Mouse (Mus musculus): ENCODE measurements around the gene Slc7a14. TPM values are rescaled to one million over a fixed set of nuclear protein-coding genes. Genes with fewer than 3 reads are reported as not detected.

Slc7a14 gene
- total RNA-seq, 2 experiments from 2014 or later, result 0.03 to 0.11 TPM

DNA sequence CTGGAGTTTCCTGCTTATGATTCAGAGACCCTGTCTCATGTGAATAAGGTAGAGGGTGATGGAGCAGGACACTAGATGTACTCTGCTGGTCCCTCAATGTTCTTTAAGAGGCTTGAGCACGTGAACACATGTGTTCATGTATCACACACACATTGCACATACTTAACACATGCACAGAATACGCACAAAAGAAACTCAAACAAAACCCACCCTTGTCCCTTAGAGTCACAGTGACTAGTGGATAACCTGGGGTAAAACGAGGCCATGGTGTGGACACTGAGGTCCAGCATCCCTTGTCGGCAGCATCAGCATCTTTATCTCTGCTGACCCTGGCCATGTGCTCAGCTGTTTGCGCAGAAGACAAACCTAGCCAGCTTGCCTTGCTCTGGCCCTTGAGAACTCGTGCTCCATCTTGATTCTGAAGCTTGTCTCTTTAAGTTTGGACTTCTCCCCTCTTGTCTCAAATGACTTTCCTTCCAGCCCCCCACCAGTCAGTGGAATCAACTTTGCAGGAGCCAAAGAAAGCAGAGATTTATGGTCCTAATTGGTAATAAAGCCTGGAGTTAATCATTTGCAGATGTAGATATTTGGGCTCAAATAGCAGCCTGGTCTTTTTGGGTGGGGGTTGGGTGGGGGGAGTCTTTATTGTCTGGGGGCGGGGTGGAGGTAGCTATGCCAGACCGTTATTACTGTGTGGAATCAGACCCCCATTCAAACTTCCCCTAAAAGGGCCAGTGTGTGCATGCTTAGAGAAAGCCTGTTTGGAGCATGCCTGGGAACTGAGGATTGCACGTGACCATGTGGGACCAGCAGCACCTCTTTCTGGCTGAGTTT is 97.8 kb downstream of the Slc7a14 start:
- intact Hi-C loops (cut with DNase I), result no loop called here

GRCm38 (mm10) chr3:31209001-31209400 is 101.2 kb downstream of the Slc7a14 start:
- intact Hi-C loops (cut with DNase I), result no loop called here
- DNase-seq, result no peak

More for the DNA sequence above, 97.8 kb downstream of the Slc7a14 start:
- DNase-seq, result no peak

- no peak for DNase-seq
- intact Hi-C loops (cut with DNase I), result no loop called here
Measured at GRCm38 (mm10) chr3:31208458-31208994, 101.7 kb downstream of the Slc7a14 start.

DNA sequence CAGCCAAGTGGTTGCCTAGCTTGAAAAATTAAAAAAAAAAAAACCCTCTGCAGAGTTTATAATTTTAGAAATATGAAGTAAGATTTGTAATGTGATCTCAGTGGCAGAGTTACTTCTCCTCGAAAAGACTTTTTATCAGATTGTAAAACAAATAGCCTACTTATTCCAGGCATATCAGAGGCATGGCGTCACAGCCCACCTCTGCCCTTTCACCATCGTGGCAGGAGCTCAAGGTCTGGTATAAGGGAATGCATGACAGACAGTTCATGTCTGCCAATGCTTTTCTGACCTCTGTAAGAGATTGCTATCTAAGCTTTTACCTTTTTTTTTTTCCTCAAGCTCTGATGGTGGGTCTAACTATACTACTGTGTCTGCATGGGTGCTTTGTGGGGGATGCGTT is 102.1 kb downstream of the Slc7a14 start:
- DNase-seq, result no peak
- intact Hi-C loops (cut with DNase I), result no loop called here

- intact Hi-C loops (cut with DNase I), result no loop called here
- no peak for DNase-seq
Measured at GRCm38 (mm10) chr3:31205167-31205566, 105.0 kb downstream of the Slc7a14 start.

DNA sequence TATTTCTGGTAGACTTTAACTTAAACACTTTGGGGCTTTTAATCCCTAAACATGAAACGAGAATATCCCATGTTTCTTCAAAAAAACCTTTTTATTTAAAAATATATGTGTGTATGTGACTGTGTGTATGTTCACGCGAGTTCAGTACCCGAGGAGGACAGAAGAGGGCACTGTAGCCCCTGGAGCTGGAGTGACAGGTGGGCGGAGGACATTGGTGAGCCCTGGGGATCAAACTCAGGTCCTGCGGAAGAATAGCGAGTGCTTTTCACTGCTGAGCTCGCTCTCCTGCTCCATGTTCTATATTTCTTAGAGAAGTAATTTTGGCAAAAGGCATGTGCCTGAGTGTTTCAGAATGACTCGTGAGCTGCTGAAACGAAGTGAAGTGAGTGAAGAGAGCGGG is 106.2 kb downstream of the Slc7a14 start:
- intact Hi-C loops (cut with DNase I), result no loop called here
- DNase-seq, result no peak

- no peak for DNase-seq
- intact Hi-C loops (cut with DNase I), result no loop called here
Measured at GRCm38 (mm10) chr3:31199162-31199877, 110.9 kb downstream of the Slc7a14 start.

DNA sequence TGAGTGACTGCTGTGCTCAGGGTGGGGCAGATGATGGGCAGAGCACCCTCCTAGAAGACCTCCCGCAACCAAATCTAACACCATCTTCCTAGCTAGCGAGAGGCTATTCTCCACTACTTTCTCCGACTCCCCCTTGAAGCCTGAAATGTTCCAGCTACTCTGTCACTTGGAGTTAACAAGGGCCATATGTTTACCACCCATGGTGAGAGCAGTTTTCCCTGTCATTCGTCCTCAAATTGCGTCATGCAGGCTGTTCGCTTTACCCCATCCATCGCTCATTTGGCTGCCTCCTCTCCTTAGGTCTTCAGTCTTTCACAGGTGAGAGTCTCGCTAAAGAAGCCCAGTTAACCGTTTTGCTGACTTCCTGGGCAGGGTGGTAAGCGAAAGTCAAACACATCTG is 118.8 kb downstream of the Slc7a14 start:
- intact Hi-C loops (cut with DNase I), result no loop called here

GRCm38 (mm10) chr3:31190342-31190741 is 119.8 kb downstream of the Slc7a14 start:
- intact Hi-C loops (cut with DNase I), result no loop called here
- DNase-seq, result no peak

More for the DNA sequence above, 118.8 kb downstream of the Slc7a14 start:
- DNase-seq, result no peak

- intact Hi-C loops (cut with DNase I), result no loop called here
- DNase-seq, result no peak
Measured at GRCm38 (mm10) chr3:31166365-31166871, 143.8 kb downstream of the Slc7a14 start.

DNA sequence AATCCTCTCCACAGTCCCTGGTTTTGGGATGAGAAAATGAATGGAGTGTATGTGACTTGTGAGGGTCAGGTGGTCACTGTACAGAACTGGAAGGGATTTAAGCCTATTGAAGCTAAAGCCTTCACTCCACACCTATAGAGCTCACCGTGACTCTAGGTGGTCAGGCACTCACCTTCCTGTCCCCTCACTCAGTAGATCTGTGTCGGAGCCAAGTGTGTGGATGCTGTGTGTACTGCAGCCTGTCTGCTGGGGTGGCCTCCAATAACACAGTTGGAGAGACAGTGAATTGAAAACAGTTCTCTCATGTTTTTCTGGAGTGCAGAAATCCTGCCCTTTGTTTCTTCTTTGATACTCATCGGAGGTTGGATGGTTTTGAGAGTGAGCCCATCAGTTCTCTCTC is 144.4 kb downstream of the Slc7a14 start:
- DNase-seq, result no peak
- intact Hi-C loops (cut with DNase I), result no loop called here

- intact Hi-C loops (cut with DNase I), result no loop called here
- no peak for DNase-seq
Measured at GRCm38 (mm10) chr3:31162860-31163259, 147.3 kb downstream of the Slc7a14 start.

GRCm38 (mm10) chr3:31161336-31161735 is 148.8 kb downstream of the Slc7a14 start:
- intact Hi-C loops (cut with DNase I), result no loop called here

GRCm38 (mm10) chr3:31160046-31160445 is 150.1 kb downstream of the Slc7a14 start:
- intact Hi-C loops (cut with DNase I), result no loop called here
- no peak for DNase-seq

More at GRCm38 (mm10) chr3:31161336-31161735, 148.8 kb downstream of the Slc7a14 start:
- no peak for DNase-seq

GRCm38 (mm10) chr3:31157776-31158175 is 152.4 kb downstream of the Slc7a14 start:
- intact Hi-C loops (cut with DNase I), result no loop called here
- DNase-seq, result no peak

- no peak for DNase-seq
- intact Hi-C loops (cut with DNase I), result no loop called here
Measured at GRCm38 (mm10) chr3:31156126-31156525, 154.1 kb downstream of the Slc7a14 start.

Other genes starting within 250 kb of the Slc7a14 start
- gene Skil, start 215.3 kb downstream of the Slc7a14 start, total RNA-seq (2021), result 10 to 100 TPM; 15.0 to 17.0 TPM
- 1 to 10 TPM in 1 of 2 experiments, under 1 TPM in 1; 0.87 to 1.1 TPM for gene Cldn11, start 160.5 kb downstream of the Slc7a14 start, total RNA-seq (2021)

Data from heart, postnatal 36 days (tissue).